Mouse (Mus musculus): ENCODE results near the gene Snrnp48.
A peak's percentile ranks its signal among the peaks of the same experiment; 100 is the strongest.

Snrnp48 gene

GRCm38 (mm10) chr13:38204702-38205482, at the start of gene Snrnp48:
Gene Snrnp48, plus strand, starts transcription at chr13:38204938.
- DNase-seq (ENCODE audit: low spot score in 2 of 2): peak; percentile 70 to 84

GRCm38 (mm10) chr13:38155523-38155922, 49.2 kb upstream of the Snrnp48 start:
- no peak for DNase-seq (ENCODE audit: low spot score in 2 of 2)

GRCm38 (mm10) chr13:38157635-38158034, 47.1 kb upstream of the Snrnp48 start:
- no peak for DNase-seq (ENCODE audit: low spot score in 2 of 2)

- no peak for DNase-seq (ENCODE audit: low spot score in 2 of 2)
Observed at GRCm38 (mm10) chr13:38162002-38162401, 42.7 kb upstream of the Snrnp48 start.

- peak; percentile 41 to 78 for DNase-seq (ENCODE audit: low spot score in 2 of 2)
Observed at GRCm38 (mm10) chr13:38162668-38163067, 42.1 kb upstream of the Snrnp48 start.

- no peak for DNase-seq (ENCODE audit: low spot score in 2 of 2)
Observed at GRCm38 (mm10) chr13:38164932-38165331, 39.8 kb upstream of the Snrnp48 start.

GRCm38 (mm10) chr13:38167056-38167455, 37.7 kb upstream of the Snrnp48 start:
- DNase-seq (ENCODE audit: low spot score in 2 of 2): no peak

GRCm38 (mm10) chr13:38170707-38171144, 34.0 kb upstream of the Snrnp48 start:
- no peak for DNase-seq (ENCODE audit: low spot score in 2 of 2)

- no peak for DNase-seq (ENCODE audit: low spot score in 2 of 2)
Observed at GRCm38 (mm10) chr13:38193406-38193805, 11.3 kb upstream of the Snrnp48 start.

- DNase-seq (ENCODE audit: low spot score in 2 of 2): no peak
Observed at GRCm38 (mm10) chr13:38201413-38201812, 3.3 kb upstream of the Snrnp48 start.

- no peak for DNase-seq (ENCODE audit: low spot score in 2 of 2)
Observed at GRCm38 (mm10) chr13:38204171-38204570, 567 bp upstream of the Snrnp48 start.

- DNase-seq (ENCODE audit: low spot score in 2 of 2): no peak
Observed at GRCm38 (mm10) chr13:38211122-38211521, 6.4 kb downstream of the Snrnp48 start.

GRCm38 (mm10) chr13:38218686-38219085, 13.9 kb downstream of the Snrnp48 start:
- DNase-seq (ENCODE audit: low spot score in 2 of 2): no peak

GRCm38 (mm10) chr13:38220331-38220730, 15.6 kb downstream of the Snrnp48 start:
- DNase-seq (ENCODE audit: low spot score in 2 of 2): no peak

- no peak for DNase-seq (ENCODE audit: low spot score in 2 of 2)
Observed at GRCm38 (mm10) chr13:38230177-38230821, 25.6 kb downstream of the Snrnp48 start.

- DNase-seq (ENCODE audit: low spot score in 2 of 2): no peak
Observed at GRCm38 (mm10) chr13:38232411-38232810, 27.7 kb downstream of the Snrnp48 start.

GRCm38 (mm10) chr13:38232856-38233625, 28.3 kb downstream of the Snrnp48 start:
- DNase-seq (ENCODE audit: low spot score in 2 of 2): no peak

GRCm38 (mm10) chr13:38234651-38235050, 29.9 kb downstream of the Snrnp48 start:
- no peak for DNase-seq (ENCODE audit: low spot score in 2 of 2)

GRCm38 (mm10) chr13:38235370-38235769, 30.6 kb downstream of the Snrnp48 start:
- DNase-seq (ENCODE audit: low spot score in 2 of 2): no peak

- peak in 1 of 2 experiments; percentile 33 for DNase-seq (ENCODE audit: low spot score in 2 of 2)
Observed at GRCm38 (mm10) chr13:38248151-38248550, 43.4 kb downstream of the Snrnp48 start.

- no peak for DNase-seq (ENCODE audit: low spot score in 2 of 2)
Observed at GRCm38 (mm10) chr13:38251226-38251625, 46.5 kb downstream of the Snrnp48 start.

- DNase-seq (ENCODE audit: low spot score in 2 of 2): peak in 1 of 2 experiments; percentile 53
Observed at GRCm38 (mm10) chr13:38253696-38254095, 49.0 kb downstream of the Snrnp48 start.
